Mouse (Mus musculus): ENCODE data around the gene Adprh.
A peak's percentile ranks its signal among the peaks of the same experiment; 100 is the strongest.

Adprh gene

GRCm38 (mm10) chr16:38439190-38439589 is 13.3 kb downstream of the Adprh start:
- no peak for DNase-seq

DNA sequence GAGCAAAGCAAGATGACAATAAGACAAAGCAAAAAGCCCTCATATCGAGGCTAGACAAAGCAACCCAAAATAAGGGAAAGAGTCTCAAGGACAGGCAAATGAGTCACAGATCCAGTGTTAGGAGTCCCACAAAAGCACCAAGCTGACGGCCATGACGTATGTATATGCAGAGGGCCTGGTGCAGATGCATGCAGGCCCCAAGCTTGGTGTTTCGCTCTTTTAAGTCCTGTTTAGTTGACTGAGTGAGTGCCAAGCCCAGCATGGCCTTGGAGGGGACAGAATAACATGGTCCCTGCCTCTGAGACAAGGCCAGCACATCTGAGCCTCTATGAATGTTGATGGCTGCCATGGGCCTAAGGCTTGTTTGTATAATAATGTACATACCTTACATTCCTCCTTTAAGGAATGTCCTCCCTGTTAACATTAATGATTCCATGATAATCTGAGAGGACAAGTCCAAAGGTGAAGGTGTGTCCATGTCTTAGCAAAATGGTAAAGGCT is 18.2 kb downstream of the Adprh start:
- DNase-seq: no peak

- no peak for DNase-seq
These were observed 19.0 kb downstream of the Adprh start for GRCm38 (mm10) chr16:38433514-38433913.

DNA sequence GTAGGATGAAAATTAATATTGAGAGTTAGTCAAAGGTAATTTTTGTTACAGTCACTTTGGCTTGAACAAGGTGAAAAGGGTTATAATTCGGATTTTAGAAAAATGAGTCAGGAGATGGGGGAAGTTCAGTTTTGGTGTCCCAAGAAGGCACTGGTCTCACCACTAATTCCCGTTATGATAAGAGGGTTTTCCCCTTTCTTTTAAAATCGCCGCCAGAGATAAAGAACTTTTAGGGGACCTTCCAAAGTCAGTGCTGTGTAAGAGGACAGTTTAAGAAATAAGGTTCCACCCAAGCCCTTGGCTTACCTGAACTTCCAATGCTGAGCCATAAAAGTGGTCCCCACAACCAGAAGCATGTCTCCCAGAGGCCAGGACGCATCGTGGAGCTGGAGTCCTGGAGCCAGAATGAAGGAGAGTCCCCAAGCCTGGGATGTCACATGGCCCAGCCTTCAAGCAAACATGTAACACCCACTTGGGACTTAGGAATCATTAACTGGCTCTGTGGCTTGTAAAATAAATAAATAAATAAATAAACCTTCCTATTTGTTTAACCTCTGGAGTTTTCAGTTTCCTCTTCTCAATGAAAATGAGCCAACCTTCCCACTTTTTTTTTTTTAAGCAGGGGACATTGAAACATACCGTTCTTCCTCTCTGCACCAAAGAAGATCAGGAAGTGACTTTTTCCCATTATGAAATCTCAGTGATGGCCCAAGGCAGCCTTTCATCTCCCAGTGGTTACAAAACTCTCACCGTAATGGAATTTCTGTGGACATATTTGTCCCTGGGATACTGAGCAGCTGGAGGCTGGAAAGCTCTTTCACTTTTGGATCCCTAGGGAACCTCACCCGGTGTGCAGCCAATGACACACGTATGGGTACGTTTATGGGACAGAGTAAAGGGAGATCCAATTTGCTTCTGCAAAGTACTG is 19.7 kb downstream of the Adprh start, which contains the start of gene Pla1a:
Gene Pla1a, minus strand, starts transcription at position 648 of the 928 bp plus-strand sequence.
- DNase-seq: peak in 1 of 2 experiments; percentile 41

GRCm38 (mm10) chr16:38431446-38432185 is 20.9 kb downstream of the Adprh start:
- DNase-seq: no peak

DNA sequence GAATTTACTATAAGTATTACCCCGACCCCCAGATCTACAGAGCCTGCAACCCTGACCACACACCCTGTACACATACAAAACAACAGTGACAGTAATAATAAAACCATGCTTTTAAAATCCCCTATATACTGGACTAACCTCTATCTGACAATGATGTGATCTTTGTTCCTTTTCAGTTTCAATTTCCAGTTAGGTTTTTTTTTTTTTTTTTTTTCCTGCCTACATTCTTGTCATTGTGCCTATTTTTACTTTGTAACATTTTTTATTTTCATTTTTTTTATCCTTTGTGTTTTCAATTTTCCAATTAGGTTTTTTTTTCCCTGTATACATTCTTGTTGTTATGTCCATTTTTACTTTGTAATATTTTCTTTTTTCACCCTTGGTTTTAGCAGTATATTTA is 26.7 kb downstream of the Adprh start:
- no peak for DNase-seq

GRCm38 (mm10) chr16:38425374-38425773 is 27.1 kb downstream of the Adprh start:
- no peak for DNase-seq

DNA sequence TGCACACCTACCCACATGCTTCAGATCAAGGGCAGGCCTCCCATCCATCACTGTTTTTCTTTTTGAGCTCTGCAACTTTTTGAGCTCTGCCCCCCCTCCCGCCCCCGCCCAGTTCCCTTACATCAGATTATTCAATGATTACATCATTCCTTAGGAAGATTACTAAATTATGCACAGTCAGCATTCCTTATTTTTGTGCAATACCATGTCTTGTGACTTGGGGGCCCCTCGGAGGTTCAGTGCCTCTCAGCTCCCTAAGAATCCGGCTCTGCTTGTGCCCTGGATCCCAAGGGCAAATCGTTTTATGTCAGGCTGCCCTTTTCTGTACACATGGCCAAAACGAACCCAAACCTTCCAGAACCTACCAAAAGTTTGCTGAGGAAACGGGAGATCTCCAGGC is 37.5 kb downstream of the Adprh start:
- no peak for DNase-seq

GRCm38 (mm10) chr16:38408416-38408815 is 44.1 kb downstream of the Adprh start:
- DNase-seq: no peak

GRCm38 (mm10) chr16:38407584-38407983 is 44.9 kb downstream of the Adprh start:
- DNase-seq: no peak

DNA sequence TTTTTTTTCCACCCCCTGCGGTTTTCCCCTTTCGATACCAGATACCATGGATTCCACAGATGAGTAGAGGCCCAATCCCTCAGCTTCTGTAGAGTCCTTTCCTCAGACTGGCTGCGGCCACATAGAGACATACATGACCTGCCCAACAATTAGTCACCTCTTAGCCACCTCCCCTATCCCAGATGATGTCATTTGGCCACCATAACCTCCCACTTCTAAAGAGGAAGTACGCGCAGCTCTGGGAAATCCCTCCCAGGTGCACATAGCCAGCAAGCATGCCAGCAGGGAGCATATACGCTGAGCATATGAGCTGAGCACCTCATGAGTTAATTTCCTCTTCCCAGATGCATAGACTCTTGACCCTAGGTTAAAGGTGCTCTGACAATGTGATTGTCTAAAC is 45.8 kb downstream of the Adprh start:
- DNase-seq: no peak

DNA sequence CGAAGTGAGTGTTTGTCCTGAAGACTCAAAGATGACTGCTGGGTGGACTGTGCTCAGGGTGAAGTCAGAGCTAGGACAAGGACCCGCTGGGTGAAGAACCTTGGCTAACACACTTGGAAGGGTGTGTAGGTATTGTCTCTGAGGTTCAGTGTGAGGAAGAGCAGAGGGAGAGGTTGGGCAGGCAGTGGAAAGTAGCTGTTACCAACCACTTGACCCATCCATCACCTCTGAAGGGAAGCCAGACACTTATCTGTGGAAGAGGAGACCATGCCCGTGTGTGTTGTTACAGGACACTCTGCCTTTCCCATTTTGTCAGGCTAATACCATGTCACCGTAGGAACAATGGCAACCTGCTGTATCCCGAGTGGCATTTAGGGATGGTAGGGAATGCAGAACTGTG is 46.2 kb downstream of the Adprh start:
- no peak for DNase-seq

GRCm38 (mm10) chr16:38403639-38404038 is 48.9 kb downstream of the Adprh start:
- no peak for DNase-seq

DNA sequence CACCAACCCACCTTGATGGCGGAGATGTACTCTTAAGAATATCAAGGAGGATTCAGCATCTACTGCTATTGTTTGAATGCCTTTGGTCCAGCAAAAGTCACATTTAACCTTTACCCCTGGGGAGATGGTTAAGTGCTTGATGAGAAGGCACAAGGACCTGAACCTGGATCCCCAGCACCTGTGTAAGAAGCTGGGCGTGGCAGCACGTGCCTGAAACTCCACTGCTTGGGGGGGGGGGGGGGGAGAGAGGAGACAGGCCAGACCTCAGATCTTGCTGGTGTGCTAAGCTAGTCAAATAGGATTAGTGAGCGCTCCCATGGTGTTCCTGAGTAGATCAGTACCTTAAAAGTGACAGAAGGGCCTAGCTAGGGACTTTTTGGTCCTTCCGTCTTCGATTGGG is 51.0 kb downstream of the Adprh start:
- DNase-seq: no peak

GRCm38 (mm10) chr16:38400311-38400960 is 52.1 kb downstream of the Adprh start:
- DNase-seq: no peak

DNA sequence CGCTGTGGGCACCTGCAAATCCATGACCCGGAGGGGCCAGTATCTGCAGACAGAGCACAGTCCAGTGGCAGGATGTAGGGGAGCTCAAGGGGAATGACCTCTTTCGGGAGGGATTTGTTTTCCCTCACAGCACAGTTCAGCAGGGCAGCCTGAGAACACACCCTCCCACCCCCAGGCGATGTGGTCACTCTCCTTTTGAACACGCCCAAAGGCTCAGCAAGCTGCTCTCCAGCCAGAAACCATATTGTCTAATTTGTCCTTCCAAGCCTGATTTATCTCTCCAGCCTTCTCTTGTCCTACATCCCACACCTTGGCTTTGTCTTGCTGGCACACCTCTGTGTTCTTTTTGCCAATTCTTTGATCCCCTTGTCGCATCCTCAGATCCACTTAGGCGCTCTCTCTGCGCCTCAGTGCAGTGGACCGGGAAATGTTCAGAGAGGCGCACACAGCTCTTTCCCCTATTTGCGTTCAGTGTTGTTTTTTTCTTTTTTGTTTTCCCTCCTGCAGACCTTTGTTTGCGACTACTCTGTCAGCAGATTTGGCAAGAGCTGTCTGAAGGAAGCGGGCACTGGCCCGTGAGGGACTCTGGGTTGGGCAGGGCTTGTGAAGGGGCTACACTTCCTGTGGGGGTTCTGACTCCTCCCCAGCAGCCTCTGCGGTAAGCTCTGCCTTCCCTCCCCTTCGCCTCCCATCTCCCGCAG is 52.8 kb downstream of the Adprh start:
- DNase-seq: peak; percentile 67 to 79

GRCm38 (mm10) chr16:38399076-38399475 is 53.4 kb downstream of the Adprh start:
- no peak for DNase-seq

- DNase-seq: peak; percentile 31 to 57
These were observed 54.2 kb downstream of the Adprh start for GRCm38 (mm10) chr16:38398266-38398665.

GRCm38 (mm10) chr16:38396155-38396554 is 56.3 kb downstream of the Adprh start:
- peak; percentile 81 to 85 for DNase-seq

GRCm38 (mm10) chr16:38395060-38395730 is 57.3 kb downstream of the Adprh start:
- DNase-seq: no peak

DNA sequence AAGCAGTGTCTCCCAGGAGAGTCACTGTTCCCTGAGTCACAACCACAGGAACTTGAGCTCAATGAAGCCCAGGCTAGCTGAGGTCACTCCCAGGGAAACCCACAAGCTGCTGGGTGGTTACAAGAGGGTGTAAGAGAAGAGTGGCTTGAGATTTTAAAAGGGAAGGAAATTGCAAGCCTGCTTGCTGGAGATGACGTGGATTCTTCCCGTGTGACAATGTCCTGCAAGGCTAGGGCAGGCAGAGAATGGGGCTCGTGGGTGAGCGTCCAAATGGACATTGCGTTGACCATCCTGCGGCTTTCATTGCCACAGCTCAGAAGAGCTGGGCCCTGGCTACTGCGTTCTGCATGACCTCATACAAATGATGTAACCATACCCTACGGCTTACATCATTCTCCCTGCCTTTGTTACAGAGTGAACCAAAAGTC is 58.3 kb downstream of the Adprh start:
- no peak for DNase-seq
